Mouse (Mus musculus): ENCODE data around the gene Ehd4. TPM values are rescaled to one million over a fixed set of nuclear protein-coding genes. Genes with fewer than 3 reads are reported as not detected.

Ehd4 gene
- total RNA-seq, 1 experiment = 19.4 TPM

DNA sequence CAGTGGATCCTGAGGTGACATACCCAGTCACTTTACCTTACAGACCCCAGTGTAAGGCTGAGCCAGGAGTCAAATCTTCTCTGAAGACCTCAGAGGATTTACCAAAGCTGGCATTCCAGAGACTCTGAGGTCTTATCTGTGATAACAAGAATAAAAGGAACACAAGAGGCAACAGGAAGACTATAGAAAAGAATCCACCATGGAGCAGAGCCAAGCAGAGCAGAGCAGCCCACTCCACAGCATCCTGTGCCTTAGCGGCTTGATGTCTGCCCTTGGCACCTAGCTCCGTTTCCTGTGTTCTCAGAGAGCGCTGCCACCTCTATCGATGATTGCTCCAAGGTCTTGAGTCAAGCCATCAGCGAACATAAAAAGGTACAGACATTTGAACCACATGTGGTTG is 14.1 kb downstream of the Ehd4 start:
- H3K27ac ChIP-seq (ENCODE audit: insufficient read depth, low read depth, low read length, poor library complexity, severe bottlenecking) = no peak overlapping the region
- no peaks in the 10 kb centered on the region for H3K9me3 ChIP-seq (ENCODE audit: control insufficient read depth, insufficient read depth, low read depth, low read length)
- H3K36me3 ChIP-seq (ENCODE audit: control insufficient read depth, insufficient read depth, low read length, poor library complexity, severe bottlenecking) = peaks cover 2% of the 10 kb centered on the region; the same call in 1 of the 2 replicates
- H3K9ac ChIP-seq (ENCODE audit: insufficient read depth, low read depth, low read length, poor library complexity, severe bottlenecking) = no peak overlapping the region
- no peak for DNase-seq (ENCODE audit: low read depth, low spot score)
- no peak for TF ChIP-seq HCFC1 (IDR thresholded peaks at IDR 0.05; ENCODE audit: borderline replicate concordance, insufficient read depth, low read length)
- H3K4me1 ChIP-seq (ENCODE audit: control insufficient read depth in 2 of 2, insufficient read depth in 2 of 2, low read length in 2 of 2, poor library complexity in 1 of 2) = no peaks in the 10 kb centered on the region
- in situ Hi-C loops (cut with MboI; ENCODE audit: low sequenced_read_pairs in 2 of 2, unreplicated experiment in 2 of 2) = no loop called here
- H3K4me3 ChIP-seq (ENCODE audit: insufficient read depth in 1 of 2, low read depth in 1 of 2, low read length in 2 of 2, poor library complexity in 1 of 2, severe bottlenecking in 1 of 2) = no peak overlapping the region

DNA sequence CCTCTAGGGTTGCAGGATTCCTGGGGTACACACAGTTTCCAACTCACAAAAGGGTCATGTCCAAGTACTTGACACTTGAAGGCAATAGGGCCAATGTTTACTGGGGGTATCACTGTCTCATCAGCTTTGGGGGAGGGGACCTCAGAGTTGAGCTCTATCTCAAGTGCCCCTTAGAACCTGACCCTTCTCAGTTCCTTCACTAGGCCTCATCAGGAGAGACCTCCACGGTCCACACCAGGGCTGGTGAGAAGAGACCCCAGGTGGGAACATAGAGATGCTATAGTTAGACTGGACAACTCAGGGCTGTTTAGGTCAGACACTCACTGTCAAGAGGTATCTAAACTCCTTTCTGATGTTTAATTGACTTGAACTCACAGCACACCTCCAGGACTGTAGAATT is 15.3 kb downstream of the Ehd4 start:
- in situ Hi-C loops (cut with MboI; ENCODE audit: low sequenced_read_pairs in 2 of 2, unreplicated experiment in 2 of 2) = no loop called here
- no peak for DNase-seq (ENCODE audit: low read depth, low spot score)
- H3K4me3 ChIP-seq (ENCODE audit: insufficient read depth in 1 of 2, low read depth in 1 of 2, low read length in 2 of 2, poor library complexity in 1 of 2, severe bottlenecking in 1 of 2) = no peak overlapping the region
- H3K9me3 ChIP-seq (ENCODE audit: control insufficient read depth, insufficient read depth, low read depth, low read length) = no peaks in the 10 kb centered on the region
- H3K36me3 ChIP-seq (ENCODE audit: control insufficient read depth, insufficient read depth, low read length, poor library complexity, severe bottlenecking) = peaks cover 2% of the 10 kb centered on the region; the same call in 1 of the 2 replicates
- no peak overlapping the region for H3K9ac ChIP-seq (ENCODE audit: insufficient read depth, low read depth, low read length, poor library complexity, severe bottlenecking)
- TF ChIP-seq HCFC1 (IDR thresholded peaks at IDR 0.05; ENCODE audit: borderline replicate concordance, insufficient read depth, low read length) = no peak
- no peak for TF ChIP-seq ZC3H11A (IDR thresholded peaks at IDR 0.05; ENCODE audit: borderline replicate concordance, low read depth, low read length)
- no peak for TF ChIP-seq MAFK (IDR thresholded peaks at IDR 0.05; ENCODE audit: insufficient read depth, low read depth, low read length)
- TF ChIP-seq CHD2 (IDR thresholded peaks at IDR 0.05; ENCODE audit: low read depth, low read length) = no peak
- TF ChIP-seq ZNF384 (IDR thresholded peaks at IDR 0.05; ENCODE audit: low read depth, low read length) = no peak
- no peak overlapping the region for H3K27ac ChIP-seq (ENCODE audit: insufficient read depth, low read depth, low read length, poor library complexity, severe bottlenecking)
- H3K4me1 ChIP-seq (ENCODE audit: control insufficient read depth in 2 of 2, insufficient read depth in 2 of 2, low read length in 2 of 2, poor library complexity in 1 of 2) = no peaks in the 10 kb centered on the region

GRCm38 (mm10) chr2:120137281-120137680 is 17.1 kb downstream of the Ehd4 start:
- DNase-seq (ENCODE audit: low read depth, low spot score) = no peak
- Histone ChIP-seq H3K4me3 (ENCODE audit: insufficient read depth in 1 of 2, low read depth in 1 of 2, low read length in 2 of 2, poor library complexity in 1 of 2, severe bottlenecking in 1 of 2) (no peak overlapping the region), H3K27ac (ENCODE audit: insufficient read depth, low read depth, low read length, poor library complexity, severe bottlenecking) (no peak overlapping the region), H3K9me3 (ENCODE audit: control insufficient read depth, insufficient read depth, low read depth, low read length) (no peaks in the 10 kb centered on the region), H3K36me3 (ENCODE audit: control insufficient read depth, insufficient read depth, low read length, poor library complexity, severe bottlenecking) (peaks cover 2% of the 10 kb centered on the region; the same call in 1 of the 2 replicates), H3K4me1 (ENCODE audit: control insufficient read depth in 2 of 2, insufficient read depth in 2 of 2, low read length in 2 of 2, poor library complexity in 1 of 2) (no peaks in the 10 kb centered on the region), H3K9ac (ENCODE audit: insufficient read depth, low read depth, low read length, poor library complexity, severe bottlenecking) (no peak overlapping the region)
- in situ Hi-C loops (cut with MboI; ENCODE audit: low sequenced_read_pairs in 2 of 2, unreplicated experiment in 2 of 2) = no loop called here
- TF ChIP-seq HCFC1 (IDR thresholded peaks at IDR 0.05; ENCODE audit: borderline replicate concordance, insufficient read depth, low read length) = no peak
- TF ChIP-seq ZNF384 (IDR thresholded peaks at IDR 0.05; ENCODE audit: low read depth, low read length) = no peak

GRCm38 (mm10) chr2:120134453-120135075 is 19.8 kb downstream of the Ehd4 start:
- H3K4me3 ChIP-seq (ENCODE audit: insufficient read depth in 1 of 2, low read depth in 1 of 2, low read length in 2 of 2, poor library complexity in 1 of 2, severe bottlenecking in 1 of 2) = no peak overlapping the region
- TF ChIP-seq ZNF384 (IDR thresholded peaks at IDR 0.05; ENCODE audit: low read depth, low read length) (no peak), MAFK (IDR thresholded peaks at IDR 0.05; ENCODE audit: insufficient read depth, low read depth, low read length) (no peak), HCFC1 (IDR thresholded peaks at IDR 0.05; ENCODE audit: borderline replicate concordance, insufficient read depth, low read length) (no peak), CHD2 (IDR thresholded peaks at IDR 0.05; ENCODE audit: low read depth, low read length) (no peak), ZC3H11A (IDR thresholded peaks at IDR 0.05; ENCODE audit: borderline replicate concordance, low read depth, low read length) (no peak)
- H3K27ac ChIP-seq (ENCODE audit: insufficient read depth, low read depth, low read length, poor library complexity, severe bottlenecking) = no peak overlapping the region

DNA sequence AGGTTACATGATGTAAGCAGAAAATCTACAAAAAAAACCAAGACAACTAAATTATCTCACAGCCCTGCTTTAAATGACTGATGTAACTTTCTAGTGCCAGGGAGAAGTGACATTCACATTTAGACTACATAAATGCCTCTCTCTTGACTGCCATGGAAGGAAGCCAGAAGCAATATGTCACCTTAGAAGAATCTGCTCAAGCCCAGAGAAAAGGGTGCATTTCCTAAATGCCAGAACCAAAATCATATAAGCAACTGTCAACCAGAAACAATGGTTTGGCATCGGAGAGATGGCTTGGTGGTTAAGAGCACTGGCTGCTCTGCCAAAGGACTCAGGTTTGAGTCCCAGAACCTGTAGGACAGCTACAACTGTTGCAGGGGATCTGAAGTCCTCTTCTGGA is 22.5 kb downstream of the Ehd4 start:
- Histone ChIP-seq H3K4me3 (ENCODE audit: insufficient read depth in 1 of 2, low read depth in 1 of 2, low read length in 2 of 2, poor library complexity in 1 of 2, severe bottlenecking in 1 of 2) (no peak overlapping the region), H3K27ac (ENCODE audit: insufficient read depth, low read depth, low read length, poor library complexity, severe bottlenecking) (no peak overlapping the region), H3K4me1 (ENCODE audit: control insufficient read depth in 2 of 2, insufficient read depth in 2 of 2, low read length in 2 of 2, poor library complexity in 1 of 2) (no peaks in the 10 kb centered on the region), H3K9me3 (ENCODE audit: control insufficient read depth, insufficient read depth, low read depth, low read length) (no peaks in the 10 kb centered on the region), H3K9ac (ENCODE audit: insufficient read depth, low read depth, low read length, poor library complexity, severe bottlenecking) (no peak overlapping the region), H3K36me3 (ENCODE audit: control insufficient read depth, insufficient read depth, low read length, poor library complexity, severe bottlenecking) (peaks cover 2% of the 10 kb centered on the region; the same call in 1 of the 2 replicates)
- in situ Hi-C loops (cut with MboI; ENCODE audit: low sequenced_read_pairs in 2 of 2, unreplicated experiment in 2 of 2) = no loop called here
- no peak for DNase-seq (ENCODE audit: low read depth, low spot score)
- TF ChIP-seq ZNF384 (IDR thresholded peaks at IDR 0.05; ENCODE audit: low read depth, low read length) (no peak), MAFK (IDR thresholded peaks at IDR 0.05; ENCODE audit: insufficient read depth, low read depth, low read length) (no peak), CHD2 (IDR thresholded peaks at IDR 0.05; ENCODE audit: low read depth, low read length) (no peak)

More at GRCm38 (mm10) chr2:120134453-120135075, 19.8 kb downstream of the Ehd4 start:
- H3K4me1 ChIP-seq (ENCODE audit: control insufficient read depth in 2 of 2, insufficient read depth in 2 of 2, low read length in 2 of 2, poor library complexity in 1 of 2) = no peaks in the 10 kb centered on the region
- H3K9me3 ChIP-seq (ENCODE audit: control insufficient read depth, insufficient read depth, low read depth, low read length) = no peaks in the 10 kb centered on the region
- H3K9ac ChIP-seq (ENCODE audit: insufficient read depth, low read depth, low read length, poor library complexity, severe bottlenecking) = no peak overlapping the region
- no peaks in the 10 kb centered on the region for H3K36me3 ChIP-seq (ENCODE audit: control insufficient read depth, insufficient read depth, low read length, poor library complexity, severe bottlenecking)
- no peak for DNase-seq (ENCODE audit: low read depth, low spot score)
- in situ Hi-C loops (cut with MboI; ENCODE audit: low sequenced_read_pairs in 2 of 2, unreplicated experiment in 2 of 2) = no loop called here

Measured in ES-E14 (cell line).